Mouse (Mus musculus): ENCODE measurements around the gene Cacng8.

- TF ChIP-seq POLR2A (IDR thresholded peaks at IDR 0.05; ENCODE audit: low read depth, low read length): no peak
- TF ChIP-seq CTCF (IDR thresholded peaks at IDR 0.05; ENCODE audit: extremely low read depth, insufficient read depth, insufficient read length, insufficient replicate concordance): no peak
Measured at GRCm38 (mm10) chr7:3460261-3460660, 69.8 kb downstream of the Cacng8 start.
